Mouse (Mus musculus) ES-E14 (cell line): ENCODE data around the gene Gm7138. TPM values are rescaled to one million over a fixed set of nuclear protein-coding genes. Genes with fewer than 3 reads are reported as not detected.
"Not testable (repeated sequence)": the region's sequence is repeated elsewhere in the genome, so short reads cannot be mapped to it uniquely, and the experiment has no call there.

ENCODE experiments used
- DNase-seq: peaks from one replicate; pipeline ENCODE4 v3.0.0-alpha.2; 2013; ENCODE audit warnings: low read depth, low spot score
- H3K27ac ChIP-seq: 2 replicates; pipeline ENCODE4 v1.5.1; 2012; ENCODE audit warnings: low read depth, mild to moderate bottlenecking, low read length, moderate library complexity, mixed read lengths; ENCODE audit not compliant: poor library complexity, insufficient read depth, severe bottlenecking
- H3K36me3 ChIP-seq: 2 replicates; pipeline ENCODE4 v1.6.1; 2012; ENCODE audit warnings: mild to moderate bottlenecking, low read length, moderate library complexity, mixed read lengths; ENCODE audit not compliant: control insufficient read depth, poor library complexity, insufficient read depth, severe bottlenecking
- H3K4me1 ChIP-seq, 2 experiments: fragments of 150-350 bp in 1 of 2; sonication (generic) in 1 of 2; 2 replicates each; pipeline ENCODE4 v1.6.1; 2012; ENCODE audit warnings: low read length in 2 of 2, mild to moderate bottlenecking in 1 of 2, mixed read lengths in 1 of 2; ENCODE audit not compliant: control insufficient read depth in 2 of 2, insufficient read depth in 2 of 2, poor library complexity in 1 of 2
- H3K4me3 ChIP-seq, 2 experiments: fragments of 150-350 bp in 1 of 2; sonication (generic) in 1 of 2; 2 replicates each; pipeline ENCODE4 v1.5.1; 2012; ENCODE audit warnings: low read length in 2 of 2, low read depth in 1 of 2, mild to moderate bottlenecking in 1 of 2, mixed read lengths in 1 of 2; ENCODE audit not compliant: insufficient read depth in 1 of 2, poor library complexity in 1 of 2, severe bottlenecking in 1 of 2
- H3K9ac ChIP-seq: 2 replicates; pipeline ENCODE4 v1.6.1; 2012; ENCODE audit warnings: low read depth, mild to moderate bottlenecking, low read length, mixed read lengths; ENCODE audit not compliant: poor library complexity, insufficient read depth, severe bottlenecking
- H3K9me3 ChIP-seq: fragments of 150-350 bp; sonication (generic); 2 replicates; pipeline ENCODE4 v1.6.1; 2012; ENCODE audit warnings: low read depth, mild to moderate bottlenecking, low read length; ENCODE audit not compliant: control insufficient read depth, insufficient read depth
- CHD2 ChIP-seq: IDR thresholded peaks from 2 replicates; pipeline ENCODE4 v1.6.1; 2014; ENCODE audit warnings: mild to moderate bottlenecking, low read depth, low read length, inconsistent platforms
- HCFC1 ChIP-seq: IDR thresholded peaks from 2 replicates; pipeline ENCODE4 v1.6.1; 2012; ENCODE audit warnings: low read length, inconsistent platforms, borderline replicate concordance; ENCODE audit not compliant: insufficient read depth
- MAFK ChIP-seq: IDR thresholded peaks from 2 replicates; pipeline ENCODE4 v1.6.1; 2014; ENCODE audit warnings: mild to moderate bottlenecking, low read depth, low read length, inconsistent platforms; ENCODE audit not compliant: insufficient read depth
- ZC3H11A ChIP-seq: IDR thresholded peaks from 2 replicates; pipeline ENCODE4 v1.6.1; 2012; ENCODE audit warnings: low read depth, mild to moderate bottlenecking, inconsistent platforms, low read length, borderline replicate concordance
- ZNF384 ChIP-seq: IDR thresholded peaks from 2 replicates; pipeline ENCODE4 v1.6.1; 2012; ENCODE audit warnings: low read depth, low read length, inconsistent platforms
- in situ Hi-C, 2 experiments: fragments of 600-800 bp; cut with MboI; formaldehyde crosslinking; loops; one replicate each; pipeline ENCODE4 v1.15.1; 2025; ENCODE audit warnings: low sequenced_read_pairs in 2 of 2, inconsistent platforms in 1 of 2; ENCODE audit not compliant: unreplicated experiment in 2 of 2
- total RNA-seq: library from RNA; depleted of rRNA; stranded (reverse); fragments of 300-350 nt; gene quantifications from 2 replicates; pipeline ENCODE4 v1.2.3, GENCODE M21; 2012; rRNA removed

Gene Gm7138
- total RNA-seq, result not detected in 2 replicates

GRCm38 (mm10) chr10:77776844-77777243 is at the start of gene Gm7138:
TSS of gene Gm7138 (minus strand) at chr10:77776944.
- H3K36me3 ChIP-seq, in situ Hi-C loops, H3K4me1 ChIP-seq, DNase-seq, H3K4me3 ChIP-seq, H3K27ac ChIP-seq, H3K9me3 ChIP-seq, H3K9ac ChIP-seq: not testable (repeated sequence)

DNA sequence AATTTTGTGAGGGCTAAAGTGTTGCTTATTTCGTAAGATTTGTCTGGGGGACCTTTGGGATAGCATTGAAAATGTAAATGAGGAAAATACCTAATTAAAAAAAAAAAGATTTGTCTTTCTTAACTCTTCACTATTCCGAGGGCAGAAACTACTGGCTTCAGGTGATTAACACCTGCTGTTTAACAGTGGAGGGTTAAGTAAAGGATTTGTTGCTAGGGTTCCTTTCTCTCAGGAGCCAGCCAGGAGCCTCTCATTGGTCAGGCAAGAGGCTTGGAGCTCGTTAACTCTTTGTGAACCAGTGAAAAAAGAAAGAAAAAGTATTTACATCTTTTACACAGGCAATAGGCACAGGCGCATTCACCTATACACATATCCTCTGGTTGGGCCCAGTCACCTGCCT is 42.5 kb upstream of the Gm7138 start:
- no peak for TF ChIP-seq CHD2
- TF ChIP-seq HCFC1, result no peak
- TF ChIP-seq ZNF384, result no peak
- no peak for TF ChIP-seq MAFK
- TF ChIP-seq ZC3H11A, result no peak
- no peak overlapping the region for H3K4me3 ChIP-seq
- H3K27ac ChIP-seq, result no peak overlapping the region
- H3K36me3 ChIP-seq, result no peaks in the 10 kb centered on the region
- no peaks in the 10 kb centered on the region for H3K4me1 ChIP-seq
- no peak overlapping the region for H3K9ac ChIP-seq
- DNase-seq, result no peak
- no peaks in the 10 kb centered on the region for H3K9me3 ChIP-seq
- in situ Hi-C loops, result no loop called here

DNA sequence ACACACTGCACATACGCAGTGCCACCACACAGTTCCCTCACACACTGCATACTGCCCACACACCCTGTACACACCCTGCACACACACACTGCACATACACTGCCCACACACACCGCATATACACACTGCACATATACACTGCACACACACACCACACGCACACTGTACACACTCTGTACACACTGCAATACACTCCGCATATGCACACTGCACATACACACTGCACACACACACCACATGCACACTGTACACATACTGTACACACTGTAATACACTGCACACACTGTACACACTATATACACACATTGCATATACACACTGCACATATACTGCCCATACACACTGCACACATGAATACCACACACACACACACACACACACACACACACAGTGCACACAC is 41.8 kb upstream of the Gm7138 start:
- H3K4me3 ChIP-seq, result no peak overlapping the region
- in situ Hi-C loops, result no loop called here
- H3K36me3 ChIP-seq, result no peaks in the 10 kb centered on the region
- no peak overlapping the region for H3K9ac ChIP-seq
- TF ChIP-seq MAFK (no peak), HCFC1 (no peak), ZNF384 (no peak)
- no peaks in the 10 kb centered on the region for H3K4me1 ChIP-seq
- H3K27ac ChIP-seq, result no peak overlapping the region
- no peaks in the 10 kb centered on the region for H3K9me3 ChIP-seq
- no peak for DNase-seq

- in situ Hi-C loops, result no loop called here
- no peak overlapping the region for H3K9ac ChIP-seq
- peak; percentile 20 for DNase-seq
- TF ChIP-seq MAFK (no peak), ZC3H11A (no peak), HCFC1 (no peak), ZNF384 (no peak), CHD2 (no peak)
- H3K9me3 ChIP-seq, result no peaks in the 10 kb centered on the region
- no peak overlapping the region for H3K4me3 ChIP-seq
- H3K4me1 ChIP-seq, result no peaks in the 10 kb centered on the region
- no peaks in the 10 kb centered on the region for H3K36me3 ChIP-seq
- H3K27ac ChIP-seq, result no peak overlapping the region
These were observed 38.8 kb upstream of the Gm7138 start for GRCm38 (mm10) chr10:77815514-77815913.

DNA sequence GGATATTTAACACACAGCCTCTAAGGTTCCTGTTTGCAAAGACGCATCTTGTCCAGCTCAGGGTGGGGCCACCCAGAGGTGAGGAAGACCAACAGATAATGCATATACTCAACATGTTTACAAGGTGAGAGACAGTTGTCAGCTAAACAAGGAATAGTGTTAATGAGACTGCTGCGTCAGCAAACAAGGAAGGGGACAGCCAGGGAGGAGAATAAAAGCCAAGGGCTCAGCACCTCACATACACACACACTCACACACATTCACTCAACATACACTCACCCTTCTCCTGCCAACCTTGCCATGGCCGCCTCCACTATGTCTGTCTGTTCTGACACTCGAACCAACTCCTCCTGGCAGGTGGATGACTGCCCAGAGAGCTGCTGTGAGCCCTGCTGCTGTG is 37.6 kb upstream of the Gm7138 start, which contains the start of gene Gm2696:
Gene Gm2696, plus strand, starts transcription at position 301 of the 400 bp plus-strand sequence.
- Histone ChIP-seq H3K9me3 (peaks cover 2% of the 10 kb centered on the region; the same call in 1 of the 2 replicates), H3K27ac (peak within 1 kb of the TSS; percentile 28; the same call in 1 of the 2 replicates), H3K4me1 (no peaks in the 10 kb centered on the region), H3K4me3 (no peak within 1 kb of the TSS), H3K9ac (no peak within 1 kb of the TSS), H3K36me3 (no peaks in the 10 kb centered on the region)
- TF ChIP-seq MAFK (0 out of 2 replicates have a peak, but pooled peaks have one; percentile 19), HCFC1 (no peak)
- in situ Hi-C loops, result no loop called here
- no peak for DNase-seq
